Comparison of ENCODE assay signal across 8 mouse cellular contexts in genomic region chr5:140292152-140292551, GRCm38 (mm10). TPM values are rescaled to one million over a fixed set of nuclear protein-coding genes. Genes with fewer than 3 reads are reported as not detected.
DNase-seq lines count a peak whose midpoint lies in the region; ATAC-seq and TF ChIP-seq lines count a peak whose summit lies in the region.
"Had no signal": no experiment of that assay in that cellular context is flagged by ENCODE, and none has a peak within 500 bp of the region (broad histone marks: within the 10 kb centered on the region; RNA-seq: fewer than 3 reads in every experiment).

No protein-coding gene starts in this region.

- H3K27ac ChIP-seq in layer of hippocampus, adult 2 months: no peak overlapping the region
- H3K27ac ChIP-seq: lung, embryonic 15.5 days had no signal

- no peaks in the 10 kb centered on the region for H3K27me3 ChIP-seq in E14TG2a.4 (ENCODE audit: insufficient read depth, low read length)
- H3K27me3 ChIP-seq: lung, embryonic 15.5 days had no signal

- H3K9me3 ChIP-seq in E14TG2a.4 (ENCODE audit: low read length): no peaks in the 10 kb centered on the region
- H3K9me3 ChIP-seq: lung, embryonic 15.5 days had no signal

- TF ChIP-seq CTCF in E14TG2a.4 (conservative IDR thresholded peaks at IDR 0.05; ENCODE audit: low read length): peak; percentile 33
- peak; percentile 96 for TF ChIP-seq CTCF in layer of hippocampus, adult 2 months (conservative IDR thresholded peaks at IDR 0.05)

- peaks cover 87% of the 10 kb centered on the region for H3K36me3 ChIP-seq in E14TG2a.4 (ENCODE audit: insufficient read depth, low read length)

- ATAC-seq in activated CD4-positive, CD25-positive, alpha-beta regulatory T cell, adult 4 months: peak; percentile 54
- 0 out of 2 replicates have a peak, but pooled peaks have one; percentile 33 for ATAC-seq in megakaryocyte, adult 5-6 weeks (ENCODE audit: poor library complexity, severe bottlenecking)

- peaks cover 10% of the 10 kb centered on the region; the same call in 1 of the 2 replicates for H3K4me1 ChIP-seq in E14TG2a.4 (replicated peaks; ENCODE audit: low read depth, low read length)
- H3K4me1 ChIP-seq: lung, embryonic 15.5 days had no signal

- intact Hi-C loops in heart, postnatal 10 days (cut with DNase I): loop anchor here (1.0 to 5.0 kb wide), 3 partner anchors 95 to 454 kb away; no protein-coding TSS in a partner anchor

- H3K4me3 ChIP-seq in E14TG2a.4 (replicated peaks; ENCODE audit: low read length): no peak overlapping the region
- H3K4me3 ChIP-seq in layer of hippocampus, adult 2 months: no peak overlapping the region
- H3K4me3 ChIP-seq: lung, embryonic 15.5 days had no signal

- peak; percentile 70 for DNase-seq in embryo, embryonic 10.5 days (ENCODE audit: low spot score)
- peak; percentile 70 to 72 for DNase-seq in heart, postnatal 10 days
- peak; percentile 62 to 65 for DNase-seq in layer of hippocampus, adult 2 months (ENCODE audit: low spot score in 2 of 2)
- DNase-seq in right cerebral cortex, postnatal 14 days: peak; percentile 69

RNA-seq across cellular contexts. Expression of gene Mad1l1, which starts 29.2 kb away (rescaled TPM):
- polyA plus RNA-seq in activated CD4-positive, CD25-positive, alpha-beta regulatory T cell, adult 4 months (2017; shearing (Covaris generic)): 10 to 100 TPM; 19.3 to 23.1 TPM
- total RNA-seq in heart, postnatal 10 days (2021): 10 to 100 TPM; 16.5 to 21.2 TPM
- 10 to 100 TPM; 14.3 to 18.1 TPM for total RNA-seq in layer of hippocampus, adult 2 months (2021)
- total RNA-seq in megakaryocyte, adult 5-6 weeks (2015): 7.4 and 11.6 TPM in 2 replicates
- total RNA-seq in megakaryocyte, adult 5-6 weeks (2017): 45.0 and 46.6 TPM in 2 replicates

RNA-seq across cellular contexts. Expression of gene Nudt1, which starts 29.3 kb away (rescaled TPM):
- 10 to 100 TPM; 17.6 to 24.4 TPM for polyA plus RNA-seq in activated CD4-positive, CD25-positive, alpha-beta regulatory T cell, adult 4 months (2017; shearing (Covaris generic))
- total RNA-seq in heart, postnatal 10 days (2021): 10 to 100 TPM; 11.1 to 11.8 TPM
- total RNA-seq in layer of hippocampus, adult 2 months (2021): 1 to 10 TPM; 3.7 to 3.8 TPM
- total RNA-seq in megakaryocyte, adult 5-6 weeks (2015): 17.5 and 19.9 TPM in 2 replicates
- total RNA-seq in megakaryocyte, adult 5-6 weeks (2017): 11.6 and 18.4 TPM in 2 replicates

RNA-seq across cellular contexts. Expression of gene Mrm2, which starts 39.5 kb away (rescaled TPM):
- polyA plus RNA-seq in activated CD4-positive, CD25-positive, alpha-beta regulatory T cell, adult 4 months (2017; shearing (Covaris generic)): 10 to 100 TPM in 1 of 2 experiments, 1 to 10 TPM in 1; 8.3 to 10.7 TPM
- 10 to 100 TPM in 1 of 2 experiments, 1 to 10 TPM in 1; 8.4 to 11.6 TPM for total RNA-seq in heart, postnatal 10 days (2021)
- total RNA-seq in layer of hippocampus, adult 2 months (2021): 10 to 100 TPM in 1 of 2 experiments, 1 to 10 TPM in 1; 9.1 to 10.0 TPM
- total RNA-seq in megakaryocyte, adult 5-6 weeks (2015): 1.7 and 5.5 TPM in 2 replicates
- total RNA-seq in megakaryocyte, adult 5-6 weeks (2017): 2.4 and 4.0 TPM in 2 replicates
